18 mouse cellular contexts compared by ENCODE assay signal in genomic region chr9:60043175-60043574, GRCm38 (mm10).
"Had no signal": no experiment of that assay in that cellular context is flagged by ENCODE, and none has a peak within 500 bp of the region (broad histone marks: within the 10 kb centered on the region; RNA-seq: fewer than 3 reads in every experiment).

No protein-coding gene starts in this region.

- H3K9me3 ChIP-seq: stomach, embryonic 15.5 days had no signal

- ATAC-seq: midbrain, embryonic 16.5 days had no signal

- H3K4me1 ChIP-seq: liver, embryonic 13.5 days; midbrain, embryonic 12.5 days; stomach, embryonic 15.5 days had no signal

- H3K27me3 ChIP-seq: liver, embryonic 13.5 days; midbrain, embryonic 12.5 days; neural tube, embryonic 13.5 days; stomach, embryonic 15.5 days had no signal

- H3K9ac ChIP-seq: liver, embryonic 13.5 days; midbrain, embryonic 12.5 days; neural tube, embryonic 13.5 days; stomach, embryonic 15.5 days had no signal

- H3K36me3 ChIP-seq: liver, embryonic 13.5 days; midbrain, embryonic 12.5 days; stomach, embryonic 15.5 days had no signal

- H3K4me2 ChIP-seq: liver, embryonic 13.5 days; midbrain, embryonic 12.5 days; neural tube, embryonic 13.5 days; stomach, embryonic 15.5 days had no signal

- H3K27ac ChIP-seq: liver, embryonic 13.5 days; macrophage; midbrain, embryonic 12.5 days; neural tube, embryonic 13.5 days; stomach, embryonic 15.5 days had no signal

- H3K4me3 ChIP-seq: liver, embryonic 13.5 days; midbrain, embryonic 12.5 days; myocyte; neural tube, embryonic 13.5 days; stomach, embryonic 15.5 days had no signal

- DNase-seq: kidney, adult 18-20 months; kidney, adult 9 months; kidney, postnatal 14 days; kidney, postnatal 4 days; layer of hippocampus, postnatal 36 days; liver, embryonic 13.5 days; lung, adult 18-20 months; retina, postnatal 1 day; right cerebral cortex, postnatal 25 days; spleen, adult 18-20 months; thymus, adult 18-20 months; thymus, postnatal 36 days had no signal
